In genomic region chr4:99392986-99393385, GRCm38 (mm10) we compare ENCODE assay signal across 21 mouse cellular contexts.
DNase-seq lines count a peak whose midpoint lies in the region; ATAC-seq lines count a peak whose summit lies in the region.
"Had no signal": no experiment of that assay in that cellular context is flagged by ENCODE, and none has a peak within 500 bp of the region (broad histone marks: within the 10 kb centered on the region; RNA-seq: fewer than 3 reads in every experiment).

No protein-coding gene starts in this region.

- no peaks in the 10 kb centered on the region for H3K9me3 ChIP-seq in midbrain, embryonic 11.5 days (ENCODE audit: control insufficient read depth, low read length)
- H3K9me3 ChIP-seq in midbrain, embryonic 10.5 days (replicated peaks): no peaks in the 10 kb centered on the region
- H3K9me3 ChIP-seq in heart, embryonic 12.5 days (replicated peaks): no peaks in the 10 kb centered on the region

- H3K27me3 ChIP-seq in midbrain, embryonic 11.5 days (ENCODE audit: control insufficient read depth, insufficient read depth, low read length): no peaks in the 10 kb centered on the region
- no peaks in the 10 kb centered on the region for H3K27me3 ChIP-seq in midbrain, embryonic 10.5 days (ENCODE audit: low read depth, poor library complexity, severe bottlenecking)
- no peaks in the 10 kb centered on the region for H3K27me3 ChIP-seq in heart, embryonic 12.5 days (replicated peaks)
- H3K27me3 ChIP-seq: CH12.LX, Patski had no signal

- H3K4me3 ChIP-seq in midbrain, embryonic 11.5 days (ENCODE audit: low read depth, low read length): no peak overlapping the region
- no peak overlapping the region for H3K4me3 ChIP-seq in midbrain, embryonic 10.5 days
- no peak overlapping the region for H3K4me3 ChIP-seq in heart, embryonic 12.5 days

- DNase-seq in midbrain, embryonic 11.5 days (ENCODE audit: low spot score, missing footprints): peak; percentile 19
- no peak for DNase-seq in midbrain, embryonic 10.5 days (ENCODE audit: low spot score)
- peak; percentile 61 for DNase-seq in retina, embryonic 14.5 days (ENCODE audit: low spot score)
- no peak for DNase-seq in retina, postnatal 1 day
- peak; percentile 63 for DNase-seq in Muller cell, postnatal 12 days (ENCODE audit: inconsistent ontology term)
- DNase-seq: adrenal gland, adult 2 months; adrenal gland, adult 8-10 months; adrenal gland, postnatal 10 days; adrenal gland, postnatal 14 days; adrenal gland, postnatal 25 days; B cell, adult 2 months; cerebellum, adult 11 months; cerebellum, adult 11-12 months; cerebellum, adult 18-20 months; cerebellum, adult 2 months had no signal

- no peaks in the 10 kb centered on the region for H3K36me3 ChIP-seq in midbrain, embryonic 11.5 days (ENCODE audit: control insufficient read depth, insufficient read depth, low read length)
- H3K36me3 ChIP-seq in midbrain, embryonic 10.5 days: no peaks in the 10 kb centered on the region
- no peaks in the 10 kb centered on the region for H3K36me3 ChIP-seq in heart, embryonic 12.5 days
- H3K36me3 ChIP-seq: G1E had no signal

- no peak overlapping the region for H3K9ac ChIP-seq in midbrain, embryonic 11.5 days (ENCODE audit: low read length)
- no peak overlapping the region for H3K9ac ChIP-seq in heart, embryonic 12.5 days

- WGBS in midbrain, embryonic 11.5 days: 84% methylated on average over 5 of the region's 5 CpGs
- 89% methylated on average over 5 of the region's 5 CpGs for WGBS in midbrain, embryonic 10.5 days
- 78% methylated on average over 5 of the region's 5 CpGs for WGBS in heart, embryonic 12.5 days

- no peak overlapping the region for H3K27ac ChIP-seq in midbrain, embryonic 11.5 days (ENCODE audit: low read depth, low read length)
- H3K27ac ChIP-seq in midbrain, embryonic 10.5 days (replicated peaks): no peak overlapping the region
- H3K27ac ChIP-seq in heart, embryonic 12.5 days (ENCODE audit: poor library complexity, severe bottlenecking): no peak overlapping the region

- H3K4me1 ChIP-seq in midbrain, embryonic 11.5 days (ENCODE audit: control insufficient read depth, insufficient read depth, low read length): no peaks in the 10 kb centered on the region
- no peaks in the 10 kb centered on the region for H3K4me1 ChIP-seq in midbrain, embryonic 10.5 days
- no peaks in the 10 kb centered on the region for H3K4me1 ChIP-seq in heart, embryonic 12.5 days (replicated peaks)

- ATAC-seq in midbrain, embryonic 11.5 days (ENCODE audit: low FRiP score): no peak
- no peak for ATAC-seq in heart, embryonic 12.5 days (ENCODE audit: insufficient number of reproducible peaks, low FRiP score)
- ATAC-seq: activated CD4-positive, CD25-positive, alpha-beta regulatory T cell, adult 4 months; CD4-positive, CD25-positive, alpha-beta regulatory T cell, adult 4 months; Patski had no signal

- H3K4me2 ChIP-seq in midbrain, embryonic 11.5 days: no peak overlapping the region
- H3K4me2 ChIP-seq in heart, embryonic 12.5 days: no peak overlapping the region

Comparison
In these comparisons a context has a peak if more than half of its experiments do, and no peak if none do; other contexts are left out.
1. DNase-seq: peak in midbrain, embryonic 11.5 days (single experiment), retina, embryonic 14.5 days (single experiment) and Muller cell, postnatal 12 days (single experiment); none in midbrain, embryonic 10.5 days (single experiment) and retina, postnatal 1 day (single experiment).